Mouse (Mus musculus): ENCODE results near the gene Zfp652.
A peak's percentile ranks its signal among the peaks of the same experiment; 100 is the strongest.
"Not testable (repeated sequence)": the region's sequence is repeated elsewhere in the genome, so short reads cannot be mapped to it uniquely, and the experiment has no call there.

Gene Zfp652

GRCm38 (mm10) chr11:95853684-95854083 is 141.2 kb downstream of the Zfp652 start:
- DNase-seq (ENCODE audit: low read depth, low spot score), result no peak

- DNase-seq (ENCODE audit: low read depth, low spot score), result no peak
Measured at GRCm38 (mm10) chr11:95857306-95857705, 144.8 kb downstream of the Zfp652 start.

- DNase-seq (ENCODE audit: low read depth, low spot score), result no peak
Measured at GRCm38 (mm10) chr11:95857716-95858527, 145.4 kb downstream of the Zfp652 start.

GRCm38 (mm10) chr11:95858528-95859467 is 146.3 kb downstream of the Zfp652 start:
- peak; percentile 87 for DNase-seq (ENCODE audit: low read depth, low spot score)

GRCm38 (mm10) chr11:95859468-95859855 is 147.0 kb downstream of the Zfp652 start:
- DNase-seq (ENCODE audit: low read depth, low spot score), result no peak

GRCm38 (mm10) chr11:95860071-95860490 is 147.6 kb downstream of the Zfp652 start:
- DNase-seq (ENCODE audit: low read depth, low spot score), result no peak

- no peak for DNase-seq (ENCODE audit: low read depth, low spot score)
Measured at GRCm38 (mm10) chr11:95861397-95861796, 148.9 kb downstream of the Zfp652 start.

- no peak for DNase-seq (ENCODE audit: low read depth, low spot score)
Measured at GRCm38 (mm10) chr11:95869442-95869841, 157.0 kb downstream of the Zfp652 start.

GRCm38 (mm10) chr11:95869918-95870470 is 157.5 kb downstream of the Zfp652 start:
- no peak for DNase-seq (ENCODE audit: low read depth, low spot score)

- no peak for DNase-seq (ENCODE audit: low read depth, low spot score)
Measured at GRCm38 (mm10) chr11:95875804-95876203, 163.3 kb downstream of the Zfp652 start.

GRCm38 (mm10) chr11:95876296-95876695 is 163.8 kb downstream of the Zfp652 start:
- DNase-seq (ENCODE audit: low read depth, low spot score), result no peak

- not testable (repeated sequence) for DNase-seq (ENCODE audit: low read depth, low spot score)
Measured at GRCm38 (mm10) chr11:95879861-95880260, 167.4 kb downstream of the Zfp652 start.
